In genomic region chr9:32516691-32517090, GRCm38 (mm10) we compare ENCODE assay signal across 9 mouse cellular contexts. TPM values are rescaled to one million over a fixed set of nuclear protein-coding genes. Genes with fewer than 3 reads are reported as not detected.
DNase-seq lines count a peak whose midpoint lies in the region; ATAC-seq and TF ChIP-seq lines count a peak whose summit lies in the region.
"Had no signal": no experiment of that assay in that cellular context is flagged by ENCODE, and none has a peak within 500 bp of the region (broad histone marks: within the 10 kb centered on the region; RNA-seq: fewer than 3 reads in every experiment).

No protein-coding gene starts in this region.

- no peak for TF ChIP-seq POLR2A in cortical plate, adult 2 months (IDR thresholded peaks at IDR 0.05; ENCODE audit: extremely low read depth, insufficient read depth, low read length)

- H3K27me3 ChIP-seq in kidney, embryonic 15.5 days: no peaks in the 10 kb centered on the region
- H3K27me3 ChIP-seq in liver, postnatal 0 days (ENCODE audit: insufficient read depth, low read length): no peaks in the 10 kb centered on the region

- no peak overlapping the region for H3K4me2 ChIP-seq in kidney, embryonic 15.5 days
- peak overlapping the region; percentile 56 for H3K4me2 ChIP-seq in liver, postnatal 0 days (ENCODE audit: low read depth, low read length)

- H3K9me3 ChIP-seq in kidney, embryonic 15.5 days (replicated peaks): no peaks in the 10 kb centered on the region
- no peaks in the 10 kb centered on the region for H3K9me3 ChIP-seq in liver, postnatal 0 days (ENCODE audit: low read length)

- no peak for DNase-seq in kidney, postnatal 36 days
- DNase-seq in A20 (ENCODE audit: low read depth, low spot score): peak; percentile 68
- DNase-seq in liver, postnatal 0 days: no peak
- DNase-seq in urinary bladder, postnatal 14 days (ENCODE audit: low spot score): no peak
- DNase-seq in cerebellum, adult 11-12 months: no peak
- DNase-seq: gastrocnemius, postnatal 10 days had no signal

- H3K36me3 ChIP-seq in kidney, embryonic 15.5 days: no peaks in the 10 kb centered on the region
- H3K36me3 ChIP-seq in liver, postnatal 0 days (replicated peaks; ENCODE audit: insufficient read depth, low read length): 0 out of 2 replicates have a peak, but pooled peaks cover 3% of the 10 kb centered on the region

- peak overlapping the region; percentile 63 for H3K27ac ChIP-seq in kidney, embryonic 15.5 days
- peak overlapping the region; percentile 63 for H3K27ac ChIP-seq in cortical plate, adult 2 months (ENCODE audit: insufficient read depth, low read length)
- H3K27ac ChIP-seq in liver, postnatal 0 days (ENCODE audit: low read depth): peak overlapping the region; percentile 64

- H3K4me1 ChIP-seq in kidney, embryonic 15.5 days: peaks cover 31% of the 10 kb centered on the region
- no peaks in the 10 kb centered on the region for H3K4me1 ChIP-seq in cortical plate, adult 2 months (ENCODE audit: control insufficient read depth, insufficient read depth, low read length)
- peaks cover 56% of the 10 kb centered on the region for H3K4me1 ChIP-seq in liver, postnatal 0 days (ENCODE audit: insufficient read depth)

- 70% methylated on average over 9 of the region's 9 CpGs for WGBS in kidney, embryonic 15.5 days
- WGBS in liver, postnatal 0 days (ENCODE audit: insufficient replicate concordance): 29% methylated on average over 9 of the region's 9 CpGs

- ATAC-seq in kidney, embryonic 15.5 days (replicated peaks; ENCODE audit: low FRiP score): no peak
- peak; percentile 38 for ATAC-seq in liver, postnatal 0 days
- ATAC-seq in megakaryocyte-erythroid progenitor cell, adult 5-6 weeks (replicated peaks; ENCODE audit: low FRiP score, low TSS enrichment, poor library complexity, severe bottlenecking): no peak

- no peak overlapping the region for H3K4me3 ChIP-seq in kidney, embryonic 15.5 days (replicated peaks)
- no peak overlapping the region for H3K4me3 ChIP-seq in cortical plate, adult 2 months (ENCODE audit: insufficient read depth, low read length)
- 0 out of 2 replicates have a peak overlapping the region, but pooled peaks have one; percentile 17 for H3K4me3 ChIP-seq in liver, postnatal 0 days (ENCODE audit: low read depth, low read length)

- TF ChIP-seq EP300 in liver, postnatal 0 days (IDR thresholded peaks at IDR 0.05; ENCODE audit: low read depth): no peak

- H3K9ac ChIP-seq in kidney, embryonic 15.5 days: no peak overlapping the region
- no peak overlapping the region for H3K9ac ChIP-seq in liver, postnatal 0 days (replicated peaks)

- no peak for TF ChIP-seq CTCF in cortical plate, adult 2 months (IDR thresholded peaks at IDR 0.05; ENCODE audit: extremely low read depth, insufficient read depth, low read length)
- no peak for TF ChIP-seq CTCF in liver, postnatal 0 days (IDR thresholded peaks at IDR 0.05; ENCODE audit: low read depth)

RNA-seq across cellular contexts. Expression of gene Fli1, which starts 26.0 kb away (rescaled TPM):
- polyA plus RNA-seq in kidney, embryonic 15.5 days (2015; fragmentation: Nextera tagmentation; extraction: Ambion mirVana): 28.3 and 31.0 TPM in 2 replicates
- 3.0 and 3.7 TPM in 2 replicates for polyA plus RNA-seq in cortical plate, adult 2 months (2012; rRNA removed)
- polyA plus RNA-seq in liver, postnatal 0 days (2015; fragmentation: Nextera tagmentation; extraction: Ambion mirVana): 9.4 and 11.5 TPM in 2 replicates
- total RNA-seq in megakaryocyte-erythroid progenitor cell, adult 5-6 weeks (2014; fragmentation: Nextera tagmentation): 8.9 and 18.6 TPM in 2 replicates
- total RNA-seq in megakaryocyte-erythroid progenitor cell, adult 5-6 weeks (2017): 17.7 and 38.1 TPM in 2 replicates
